Mouse (Mus musculus) cerebellum, postnatal 25 days (tissue): Measurements from ENCODE around the gene Cdc42ep4.

Experiments used
- DNase-seq, 2 experiments: peaks; one replicate each; pipeline ENCODE4 v3.0.0; 2021; ENCODE audit warnings: mixed read lengths in 2 of 2

Gene Cdc42ep4

DNA sequence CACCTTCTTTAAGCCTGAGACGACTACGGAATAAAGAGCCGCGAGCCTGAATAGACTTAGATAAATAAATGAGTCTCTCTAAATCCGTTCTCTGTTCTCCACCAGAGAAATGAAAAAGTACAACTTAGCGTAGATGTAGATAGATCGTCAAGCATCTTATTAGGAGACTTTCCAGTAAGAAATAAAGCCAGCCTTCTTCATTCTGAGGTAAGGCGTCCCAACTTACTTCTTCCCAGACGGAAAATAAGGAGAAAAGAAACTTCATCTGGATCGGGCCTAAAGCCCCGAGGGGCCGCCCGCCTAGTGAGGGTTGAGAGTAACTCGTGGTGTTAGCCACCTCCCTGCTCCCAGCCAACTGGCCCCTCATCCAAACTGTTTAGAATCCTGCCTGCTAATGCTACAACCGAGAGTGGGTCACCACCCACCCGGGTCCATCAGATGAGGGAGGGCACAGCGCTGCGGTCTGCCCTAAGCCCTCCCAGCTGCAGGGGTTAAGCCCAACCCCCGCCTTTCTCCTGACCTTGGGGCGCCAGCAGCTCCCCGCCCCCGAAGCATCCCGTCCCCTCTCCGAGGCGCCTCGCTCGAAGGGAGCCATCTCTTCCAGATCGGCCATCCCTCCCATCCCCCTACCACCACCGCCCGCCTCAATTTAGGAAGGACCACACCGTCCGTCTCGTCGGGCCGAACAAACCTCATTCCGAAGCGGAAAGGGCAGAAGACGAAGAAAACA, 68.6 kb downstream of the Cdc42ep4 start:
- DNase-seq: peak in 1 of 2 experiments; percentile 62

DNA sequence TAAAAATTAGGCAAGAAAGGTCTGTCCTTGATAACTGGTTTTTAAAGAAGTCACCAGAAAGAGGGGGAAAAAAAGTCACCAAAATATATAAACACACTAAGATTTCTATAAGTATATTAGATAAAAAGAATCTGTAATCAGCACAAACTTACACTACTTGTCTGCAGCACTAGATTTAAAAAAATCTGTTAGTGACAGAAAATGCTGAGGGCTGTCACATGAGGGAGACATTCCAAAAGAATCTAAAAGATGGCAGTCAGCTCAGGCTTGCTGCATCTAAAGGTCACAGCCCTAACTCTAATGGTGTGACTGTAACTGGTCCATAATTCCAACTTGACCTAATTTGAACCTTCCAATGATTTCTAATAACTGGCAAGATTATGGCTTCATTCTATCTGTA, 69.7 kb downstream of the Cdc42ep4 start:
- DNase-seq: no peak

DNA sequence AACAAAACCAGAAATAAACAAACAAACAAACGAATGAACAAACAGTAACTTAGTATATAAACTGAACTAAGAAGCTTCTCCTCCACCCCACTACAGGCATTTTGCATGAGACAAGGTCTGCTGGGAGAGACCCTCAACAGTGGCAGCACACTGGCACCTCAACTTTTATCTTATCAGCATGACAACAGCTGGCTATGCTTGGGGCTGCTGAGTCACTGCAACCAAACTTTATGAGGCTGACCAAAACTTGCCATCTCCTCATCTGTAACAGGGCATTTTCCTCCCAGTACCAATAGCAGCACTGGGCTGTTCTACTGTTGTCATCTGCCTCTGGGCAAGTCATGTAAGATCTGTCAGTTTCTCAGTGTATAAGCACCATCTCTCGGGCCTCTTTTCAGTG, 70.7 kb downstream of the Cdc42ep4 start:
- no peak for DNase-seq

DNA sequence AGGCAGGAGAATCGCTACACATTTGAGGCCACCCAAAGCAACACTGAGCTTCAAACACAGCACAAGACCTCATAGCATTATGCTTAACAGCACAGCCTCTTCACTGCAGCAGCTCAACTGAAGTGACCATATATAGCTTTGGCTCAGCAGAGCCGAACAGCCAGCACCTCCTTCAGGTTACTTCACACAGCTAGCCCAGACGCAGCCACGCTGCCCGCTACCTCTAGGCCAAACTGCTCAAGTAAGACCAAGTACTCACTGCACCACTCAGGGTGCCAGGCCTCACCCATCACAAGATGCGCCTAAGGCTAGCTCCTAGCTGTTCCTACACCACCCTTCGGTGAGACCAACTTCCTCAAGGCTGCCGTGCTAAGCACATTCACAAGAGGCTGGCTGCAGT, 73.3 kb downstream of the Cdc42ep4 start:
- peak in 1 of 2 experiments; percentile 49 for DNase-seq

DNA sequence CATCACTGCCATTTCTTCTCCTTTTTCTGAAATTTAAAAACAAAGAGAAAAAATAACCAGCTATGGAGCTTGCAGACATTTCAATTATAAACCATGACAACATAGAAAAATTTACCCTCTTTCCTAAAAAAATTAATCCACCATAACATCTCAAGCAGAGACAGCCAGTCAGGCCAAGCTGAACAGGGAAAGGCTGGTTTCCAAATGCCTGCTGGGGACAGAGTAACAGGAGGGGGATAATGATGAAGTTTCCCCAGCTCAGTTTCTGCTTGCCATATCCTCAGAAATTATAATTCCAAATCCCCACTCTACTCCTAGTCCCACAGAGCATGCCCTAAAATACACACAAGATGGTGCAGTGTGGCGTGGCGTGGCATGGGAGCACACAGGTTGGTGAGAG, 74.3 kb downstream of the Cdc42ep4 start:
- DNase-seq: peak in 1 of 2 experiments; percentile 31
